Mouse (Mus musculus): ENCODE measurements around the gene Ercc6. TPM values are rescaled to one million over a fixed set of nuclear protein-coding genes. Genes with fewer than 3 reads are reported as not detected.

The Ercc6 gene
- 4.7 and 5.9 TPM in 2 replicates for total RNA-seq (2015; ENCODE audit: low replicate concordance)
- 5.3 and 6.0 TPM in 2 replicates for total RNA-seq (2017; ENCODE audit: low replicate concordance)

GRCm38 (mm10) chr14:32513336-32514032 is at the start of gene Ercc6:
Ercc6 (plus strand) TSS chr14:32513521.
- ATAC-seq (replicated peaks; ENCODE audit: low FRiP score, poor library complexity, severe bottlenecking) = peak; percentile 94

GRCm38 (mm10) chr14:32464601-32465505 is 48.5 kb upstream of the Ercc6 start, which contains the start of gene Slc18a3:
Slc18a3 (minus strand) TSS chr14:32464850.
- ATAC-seq (replicated peaks; ENCODE audit: low FRiP score, poor library complexity, severe bottlenecking) = no peak

- no peak for ATAC-seq (replicated peaks; ENCODE audit: low FRiP score, poor library complexity, severe bottlenecking)
These were observed 47.8 kb upstream of the Ercc6 start for GRCm38 (mm10) chr14:32465506-32465870.

DNA sequence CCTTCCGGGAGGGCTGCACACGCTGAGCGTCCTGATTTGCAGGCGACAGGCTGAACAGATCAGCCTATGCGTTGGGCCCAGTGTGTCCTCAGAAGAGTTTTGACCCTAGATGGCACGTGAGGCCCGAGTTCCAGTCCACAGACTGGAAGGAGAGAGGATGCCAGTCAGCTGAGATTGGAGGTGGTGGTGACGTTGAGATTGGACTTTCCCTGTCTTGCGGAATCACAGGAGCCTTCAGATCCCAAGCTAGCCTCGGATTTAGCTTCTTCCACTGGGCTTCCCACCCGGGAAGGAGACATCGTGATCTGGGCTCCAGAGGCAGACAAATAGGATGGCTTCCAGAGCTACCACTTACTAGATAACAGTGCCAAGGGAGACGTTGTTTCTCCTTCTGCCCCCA is 47.4 kb upstream of the Ercc6 start, which contains the start of gene Chat:
Chat (minus strand) TSS at position 101 of the 400 bp plus-strand sequence.
- ATAC-seq (replicated peaks; ENCODE audit: low FRiP score, poor library complexity, severe bottlenecking) = no peak

- no peak for ATAC-seq (replicated peaks; ENCODE audit: low FRiP score, poor library complexity, severe bottlenecking)
These were observed 45.7 kb upstream of the Ercc6 start for GRCm38 (mm10) chr14:32467606-32468005.

DNA sequence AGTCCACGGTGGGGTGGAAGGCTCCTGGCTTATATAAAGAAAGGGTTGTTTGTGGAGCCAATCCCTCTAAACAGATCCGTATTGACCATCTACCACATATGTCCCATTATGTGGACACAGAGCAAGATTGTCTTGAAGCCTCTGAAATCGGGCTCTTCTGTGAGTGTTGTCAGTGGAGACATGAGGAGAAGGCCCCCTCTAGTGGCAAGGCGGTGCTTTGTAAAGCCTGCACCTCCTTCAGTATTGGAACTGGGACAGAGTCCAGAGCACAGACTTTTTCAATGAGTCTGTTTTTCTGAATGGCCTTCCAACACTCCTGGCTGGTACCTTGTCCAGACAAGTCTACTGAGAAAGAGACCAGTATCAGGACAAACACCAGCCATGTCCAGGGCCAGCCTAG is 40.3 kb upstream of the Ercc6 start:
- ATAC-seq (replicated peaks; ENCODE audit: low FRiP score, poor library complexity, severe bottlenecking) = no peak

DNA sequence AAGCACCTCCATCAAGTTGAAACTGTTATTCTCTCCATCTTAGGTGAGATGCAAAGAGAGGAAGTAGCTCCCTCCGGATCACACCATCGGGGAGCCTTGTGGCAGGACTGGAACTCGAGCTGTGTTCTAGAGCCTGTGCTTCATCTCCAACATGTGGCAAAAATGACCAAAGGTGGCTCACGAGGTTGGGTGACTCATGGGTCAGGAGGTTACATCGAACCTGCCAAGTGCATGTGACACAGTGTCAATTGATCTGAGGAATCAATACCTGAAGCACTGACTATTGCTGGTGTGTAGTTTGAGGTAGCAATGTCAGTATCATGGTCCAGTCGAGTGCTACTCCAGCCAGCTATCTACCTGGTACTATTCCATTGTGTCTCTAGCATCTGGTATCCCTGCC is 36.8 kb upstream of the Ercc6 start:
- no peak for ATAC-seq (replicated peaks; ENCODE audit: low FRiP score, poor library complexity, severe bottlenecking)

- no peak for ATAC-seq (replicated peaks; ENCODE audit: low FRiP score, poor library complexity, severe bottlenecking)
These were observed 35.7 kb upstream of the Ercc6 start for GRCm38 (mm10) chr14:32477581-32477980.

DNA sequence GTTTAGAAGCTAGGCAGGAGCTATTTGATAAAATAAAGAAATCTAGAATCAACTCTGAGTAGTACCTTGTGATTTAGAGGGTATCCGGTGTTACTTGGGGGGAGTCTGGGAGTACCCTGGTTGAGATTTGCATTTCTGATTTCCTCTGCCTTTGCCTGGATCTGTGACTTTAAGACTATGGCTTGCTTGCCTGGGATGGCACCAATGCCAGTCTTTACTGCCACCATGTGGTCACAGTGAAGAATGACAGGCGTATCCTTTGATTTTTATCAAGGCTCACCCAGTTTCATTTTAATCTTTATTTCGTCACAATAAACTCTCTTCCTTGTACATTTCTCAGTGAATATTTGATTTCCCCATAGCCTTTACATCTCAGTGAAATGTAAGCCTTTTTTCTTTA is 31.3 kb upstream of the Ercc6 start:
- ATAC-seq (replicated peaks; ENCODE audit: low FRiP score, poor library complexity, severe bottlenecking) = no peak

DNA sequence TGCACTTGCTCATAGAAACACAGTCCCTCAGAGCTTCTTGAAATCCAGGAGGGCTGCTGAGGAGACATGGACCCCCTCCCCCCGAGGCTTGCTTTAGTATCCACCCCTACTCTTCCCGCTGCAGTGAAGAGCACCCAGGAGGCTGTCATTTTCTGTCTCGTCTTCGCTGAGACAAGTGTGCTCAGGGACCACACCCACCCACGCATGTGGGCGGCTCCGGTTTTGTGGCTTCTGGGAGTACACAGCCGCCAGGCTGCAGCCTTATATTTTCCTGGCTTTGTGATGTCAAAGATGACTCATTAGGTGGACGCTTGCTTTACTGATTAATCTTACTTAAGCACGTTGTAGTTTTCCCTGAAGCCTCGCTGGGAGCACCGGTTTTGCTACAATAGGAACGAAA is 20.8 kb upstream of the Ercc6 start:
- no peak for ATAC-seq (replicated peaks; ENCODE audit: low FRiP score, poor library complexity, severe bottlenecking)

DNA sequence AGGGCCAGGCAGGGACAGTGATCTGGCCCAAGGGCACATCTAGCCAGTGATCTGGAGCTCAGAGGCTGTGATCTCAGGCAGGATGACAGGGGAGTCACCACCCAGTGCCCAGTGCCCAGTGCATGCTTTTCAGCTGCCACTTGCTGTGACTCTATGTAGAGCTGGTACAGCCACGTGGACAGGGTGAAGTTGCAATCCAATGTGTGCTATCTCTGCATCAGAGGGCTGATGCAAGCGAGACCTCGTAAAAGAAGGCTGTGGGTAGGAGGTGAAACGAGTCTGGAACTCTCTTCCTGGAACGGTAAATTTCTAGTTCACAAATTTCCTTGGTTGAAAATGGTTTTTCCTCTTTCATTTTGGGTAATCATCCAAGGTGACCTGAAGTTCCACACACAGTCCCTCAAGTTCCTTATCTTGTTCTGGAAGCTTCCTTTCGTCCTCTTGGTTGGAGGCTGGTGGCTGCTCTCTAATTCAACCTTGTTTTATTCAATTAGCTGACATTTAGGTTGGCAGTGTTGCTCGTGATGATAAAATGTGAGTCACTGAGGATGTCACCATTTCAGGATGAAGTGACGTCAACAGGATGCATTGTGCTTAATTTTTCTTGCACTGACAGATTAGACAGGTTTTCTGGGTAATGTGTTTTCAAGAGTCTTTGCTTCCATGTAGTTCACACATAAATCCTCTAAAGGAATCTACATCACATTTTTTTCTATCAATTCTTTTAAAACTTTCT is 17.0 kb upstream of the Ercc6 start:
- ATAC-seq (replicated peaks; ENCODE audit: low FRiP score, poor library complexity, severe bottlenecking) = no peak

GRCm38 (mm10) chr14:32501303-32501702 is 12.0 kb upstream of the Ercc6 start:
- ATAC-seq (replicated peaks; ENCODE audit: low FRiP score, poor library complexity, severe bottlenecking) = no peak

DNA sequence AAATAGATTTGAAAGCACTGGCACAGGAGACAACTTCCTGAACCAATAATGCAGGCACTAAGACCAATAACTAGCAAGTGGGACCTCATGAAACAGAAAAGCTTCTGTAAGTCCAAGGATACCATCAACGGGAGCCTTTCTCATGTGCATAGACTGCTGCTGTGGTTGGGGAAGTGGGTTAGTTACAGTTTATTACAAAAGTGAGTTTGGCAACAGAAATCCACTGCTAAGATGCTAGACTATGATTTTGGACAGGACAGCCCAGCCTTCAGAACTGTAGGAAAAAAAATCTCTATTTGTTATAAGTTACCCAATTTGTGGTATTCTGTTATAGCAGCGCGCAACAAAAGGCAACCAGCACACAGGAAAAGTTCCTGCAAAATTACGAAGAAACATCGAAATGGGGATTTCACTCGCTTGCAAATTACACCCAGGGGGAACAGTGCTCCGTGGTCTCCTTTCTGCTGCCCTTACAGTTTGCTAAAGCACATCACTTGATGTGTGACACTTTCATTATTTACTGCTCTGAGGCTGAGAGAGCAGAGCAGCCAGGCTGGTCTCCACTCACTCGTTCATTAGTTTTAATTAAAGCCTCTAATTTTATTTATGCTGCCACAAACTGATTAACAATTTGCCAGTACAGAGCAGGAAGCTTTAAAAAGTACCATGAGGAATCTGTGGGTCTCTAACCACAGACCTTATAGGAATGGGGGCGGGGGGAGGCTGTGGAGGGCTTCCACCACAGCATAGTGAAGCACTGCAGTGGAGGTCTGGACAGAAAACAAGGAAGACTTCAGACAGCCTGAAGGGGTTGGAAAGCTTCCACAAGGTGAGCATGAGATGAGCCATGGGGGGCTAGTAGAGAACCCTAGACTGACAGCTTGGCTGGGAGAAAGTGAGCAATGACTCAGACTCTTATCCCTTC is 10.3 kb upstream of the Ercc6 start:
- no peak for ATAC-seq (replicated peaks; ENCODE audit: low FRiP score, poor library complexity, severe bottlenecking)

DNA sequence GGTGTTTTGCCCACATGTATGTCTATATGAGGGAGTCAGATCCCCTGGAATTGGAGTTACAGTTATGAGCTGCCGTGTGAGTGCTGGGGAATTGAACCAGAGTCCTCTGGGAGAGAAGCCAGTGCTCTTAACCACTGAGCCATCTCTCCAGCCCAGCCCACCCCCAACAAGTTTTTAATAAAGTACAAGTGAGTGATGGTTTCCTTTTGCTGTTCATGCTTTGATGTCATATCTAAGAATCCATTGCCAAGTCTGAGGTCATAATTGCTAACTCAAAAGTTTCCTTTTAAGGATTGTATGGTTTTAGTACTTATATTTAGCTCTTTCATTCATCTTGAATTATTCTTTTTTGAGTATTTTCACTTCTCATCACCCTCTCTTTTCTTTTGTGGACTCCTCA is 9.4 kb upstream of the Ercc6 start:
- no peak for ATAC-seq (replicated peaks; ENCODE audit: low FRiP score, poor library complexity, severe bottlenecking)

- ATAC-seq (replicated peaks; ENCODE audit: low FRiP score, poor library complexity, severe bottlenecking) = no peak
These were observed 7.0 kb upstream of the Ercc6 start for GRCm38 (mm10) chr14:32506329-32506728.

DNA sequence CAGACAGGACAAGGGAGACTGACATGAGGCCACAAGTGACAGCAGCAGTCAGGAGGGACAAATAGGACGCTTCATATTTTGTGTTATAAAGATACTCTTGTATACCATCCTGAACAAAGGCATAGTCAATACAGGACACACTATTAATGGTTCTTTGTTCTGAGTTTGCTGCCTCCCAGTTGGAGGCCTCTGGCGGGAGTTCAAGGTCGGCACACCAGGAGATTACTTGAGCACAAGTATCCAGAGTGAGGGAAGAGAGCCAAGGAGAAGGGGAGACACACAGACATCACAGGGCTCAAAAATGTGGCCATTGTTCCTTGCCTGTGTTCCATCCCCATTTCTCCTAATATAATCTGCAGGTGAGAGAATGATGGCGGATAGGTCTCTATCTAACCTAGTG is 6.1 kb upstream of the Ercc6 start:
- no peak for ATAC-seq (replicated peaks; ENCODE audit: low FRiP score, poor library complexity, severe bottlenecking)

DNA sequence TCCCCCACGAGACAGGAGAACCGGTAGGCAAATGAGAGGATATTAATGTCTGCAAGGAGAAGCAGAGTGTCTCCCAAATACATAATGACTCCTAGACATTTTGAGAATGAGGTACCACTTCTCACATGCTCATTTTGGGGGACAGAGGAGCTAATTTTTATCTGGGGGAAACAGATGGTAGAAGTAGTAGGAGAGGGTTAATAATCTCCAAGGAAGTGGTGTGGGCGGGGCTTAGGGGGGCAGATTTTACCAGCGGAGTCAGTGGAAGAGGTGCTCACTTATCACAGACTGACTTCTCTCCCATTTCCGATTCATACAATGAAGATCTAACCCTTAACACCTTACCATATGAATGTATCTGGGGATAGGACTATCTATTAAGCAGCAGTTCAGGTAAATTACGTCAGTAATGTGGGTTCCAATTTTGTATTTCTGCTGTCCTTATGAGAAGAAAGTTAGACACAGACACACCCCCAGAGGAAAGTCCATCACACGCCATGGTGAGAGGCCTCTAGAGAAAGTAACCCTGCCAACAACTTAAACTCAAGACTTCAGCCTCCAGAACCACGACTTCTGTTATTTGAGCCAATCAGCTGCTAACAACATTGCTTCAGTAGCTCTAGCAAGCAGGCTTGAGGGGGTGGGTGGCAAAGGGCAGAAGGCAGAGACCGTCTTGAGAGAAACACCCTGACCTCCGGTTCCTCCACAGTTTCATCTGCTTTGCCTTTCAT is 5.1 kb upstream of the Ercc6 start:
- ATAC-seq (replicated peaks; ENCODE audit: low FRiP score, poor library complexity, severe bottlenecking) = no peak

DNA sequence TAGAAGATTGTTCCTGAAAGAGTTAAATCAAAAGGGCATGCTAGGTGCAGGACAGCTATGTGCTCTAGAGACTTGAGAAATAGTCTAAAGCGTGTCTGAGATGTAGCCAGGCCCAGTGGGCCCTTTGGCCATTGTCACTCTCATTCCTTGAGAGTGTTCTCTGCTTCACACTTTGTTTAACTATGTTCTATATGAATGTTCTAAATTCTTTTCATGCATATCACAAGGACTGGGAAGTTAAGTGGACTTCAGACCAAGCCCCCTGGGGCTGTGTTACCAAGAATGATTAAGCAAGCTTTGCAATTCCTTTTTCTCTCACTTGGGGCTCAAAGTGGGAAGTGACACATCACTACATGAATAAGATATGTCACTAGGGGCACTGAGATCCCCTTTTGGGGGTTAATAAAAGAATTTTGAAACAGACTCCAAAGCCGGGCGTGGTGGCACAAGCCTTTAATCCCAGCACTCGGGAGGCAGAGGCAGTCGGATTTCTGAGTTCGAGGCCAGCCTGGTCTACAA is 3.8 kb upstream of the Ercc6 start:
- no peak for ATAC-seq (replicated peaks; ENCODE audit: low FRiP score, poor library complexity, severe bottlenecking)

Measured in erythroid progenitor cell, adult 5-6 weeks (primary cell).